Mouse (Mus musculus) stomach, embryonic 16.5 days (tissue): ENCODE data around the gene Lrba. TPM values are rescaled to one million over a fixed set of nuclear protein-coding genes. Genes with fewer than 3 reads are reported as not detected.

Source experiments
- ATAC-seq: fragments of 200-750 bp; cut with Nextera tagmentation; 2 replicates; pipeline ENCODE4 v1.8.0; 2017; ENCODE audit warnings: moderate number of reproducible peaks, moderate TSS enrichment; ENCODE audit not compliant: insufficient read depth, low FRiP score
- H3K27ac ChIP-seq: fragments of 300-500 bp; sonication (generic); 2 replicates; pipeline ENCODE4 v1.5.1; 2014; ENCODE audit warnings: low read length
- H3K27me3 ChIP-seq: fragments of 300-500 bp; sonication (generic); 2 replicates; pipeline ENCODE4 v1.6.1; 2014; ENCODE audit warnings: low read length, control low read depth, mixed read lengths; ENCODE audit not compliant: control insufficient read depth, insufficient read depth
- H3K36me3 ChIP-seq: fragments of 300-500 bp; sonication (generic); 2 replicates; pipeline ENCODE4 v1.6.1; 2014; ENCODE audit warnings: low read length; ENCODE audit not compliant: control insufficient read depth, insufficient read depth
- H3K4me1 ChIP-seq: fragments of 300-500 bp; sonication (generic); 2 replicates; pipeline ENCODE4 v1.6.1; 2014; ENCODE audit warnings: low read length, control low read depth, mixed read lengths; ENCODE audit not compliant: control insufficient read depth, insufficient read depth
- H3K4me2 ChIP-seq: fragments of 300-500 bp; sonication (generic); 2 replicates; pipeline ENCODE4 v1.6.1; 2014; ENCODE audit warnings: low read depth, low read length, mixed read lengths
- H3K4me3 ChIP-seq: fragments of 300-500 bp; sonication (generic); replicated peaks from 2 replicates; pipeline ENCODE4 v1.5.1; 2014; ENCODE audit warnings: mild to moderate bottlenecking, low read length
- H3K9ac ChIP-seq: fragments of 300-500 bp; sonication (generic); 2 replicates; pipeline ENCODE4 v1.6.1; 2014; ENCODE audit warnings: low read length
- H3K9me3 ChIP-seq: fragments of 300-500 bp; sonication (generic); replicated peaks from 2 replicates; pipeline ENCODE4 v1.6.1; 2016; ENCODE audit warnings: low read length, control low read depth; ENCODE audit not compliant: control insufficient read depth
- WGBS: fragments of 180-500 bp; shearing (Covaris S2); extraction: QIAGEN DNeasy Blood & Tissue Kit; methylation state at CpG from one replicate; pipeline ENCODE4 v1.1.7; 2014; 5-methylcytosine and 5-hydroxymethylcytosine counted together
- polyA plus RNA-seq: library from polyadenylated mRNA; unstranded; fragments of >200 nt; fragmentation: Nextera tagmentation; extraction: Ambion mirVana; gene quantifications from 2 replicates; pipeline ENCODE4 v1.2.1, GENCODE M21; 2015

The Lrba gene
- polyA plus RNA-seq, 1 experiment from 2014 or later, result 3.5 TPM

DNA sequence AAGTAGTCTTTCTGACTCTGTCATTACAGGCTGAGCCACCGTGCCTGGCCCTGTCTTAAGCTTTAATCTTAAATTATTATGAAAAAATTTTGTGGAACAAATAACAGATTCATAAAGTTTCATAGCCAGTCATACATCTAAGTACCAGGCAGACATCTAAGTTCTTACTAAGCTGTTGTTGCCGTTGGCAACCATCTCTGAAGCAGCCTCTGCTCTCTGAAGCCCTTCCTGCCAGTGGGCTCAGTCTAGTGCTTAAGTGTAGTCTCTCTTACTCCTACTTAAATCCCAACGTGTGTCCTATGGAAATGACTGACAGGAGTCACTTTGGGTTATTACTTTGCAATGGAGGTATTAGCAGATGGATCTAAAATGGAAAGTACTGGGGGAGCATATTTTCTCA lies 426.5 kb downstream of the Lrba start:
- Histone ChIP-seq H3K4me2 (no peak overlapping the region), H3K9me3 (no peaks in the 10 kb centered on the region), H3K27me3 (no peaks in the 10 kb centered on the region), H3K9ac (no peak overlapping the region), H3K27ac (no peak overlapping the region), H3K4me1 (no peaks in the 10 kb centered on the region), H3K4me3 (no peak overlapping the region), H3K36me3 (no peaks in the 10 kb centered on the region)
- WGBS, result 65% methylated on average over 3 of the region's 3 CpGs
- ATAC-seq, result no peak

DNA sequence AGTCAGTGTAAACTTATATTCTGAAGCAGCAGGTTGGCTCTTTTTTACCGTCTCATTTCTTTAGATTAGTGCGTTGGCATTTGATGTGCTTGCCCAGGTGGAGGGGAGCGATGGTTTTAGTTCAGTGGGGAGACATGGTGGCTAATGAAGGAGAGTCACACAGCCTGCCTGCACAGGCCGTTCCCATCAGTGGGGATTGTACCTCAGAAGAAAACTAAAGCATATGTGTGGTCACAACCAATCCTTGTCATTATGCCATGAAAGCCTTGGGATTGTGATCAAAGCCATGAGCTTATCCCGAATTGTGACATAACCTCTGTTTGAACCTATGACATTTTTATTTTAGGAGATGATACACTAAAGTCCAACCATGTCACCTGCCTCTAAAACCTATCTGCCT lies 434.8 kb downstream of the Lrba start:
- Histone ChIP-seq H3K9ac (no peak overlapping the region), H3K4me3 (no peak overlapping the region), H3K4me2 (no peak overlapping the region), H3K9me3 (no peaks in the 10 kb centered on the region), H3K27ac (no peak overlapping the region), H3K4me1 (no peaks in the 10 kb centered on the region), H3K27me3 (no peaks in the 10 kb centered on the region), H3K36me3 (no peaks in the 10 kb centered on the region)
- WGBS, result 79% methylated on average over 5 of the region's 5 CpGs
- no peak for ATAC-seq

DNA sequence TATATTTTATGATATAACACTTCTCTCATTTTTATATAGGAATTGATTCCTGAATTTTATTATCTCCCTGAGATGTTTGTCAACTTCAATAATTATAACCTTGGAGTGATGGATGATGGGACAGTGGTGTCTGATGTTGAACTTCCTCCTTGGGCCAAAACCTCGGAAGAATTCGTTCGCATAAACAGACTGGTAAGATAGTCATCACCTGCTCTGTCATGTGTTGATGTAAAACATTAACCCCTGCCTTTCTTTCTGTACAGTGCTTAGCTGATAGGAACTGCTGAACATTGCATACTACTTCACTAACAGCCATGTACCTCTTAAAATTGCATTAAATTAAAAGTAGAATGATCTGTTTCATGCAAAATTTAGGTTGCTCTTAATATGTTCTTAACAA lies 439.9 kb downstream of the Lrba start:
- no peak for ATAC-seq
- H3K9ac ChIP-seq, result no peak overlapping the region
- WGBS, result 4% methylated on average over 3 of the region's 3 CpGs
- H3K4me3 ChIP-seq, result no peak overlapping the region
- no peaks in the 10 kb centered on the region for H3K27me3 ChIP-seq
- no peaks in the 10 kb centered on the region for H3K4me1 ChIP-seq
- no peak overlapping the region for H3K4me2 ChIP-seq
- no peaks in the 10 kb centered on the region for H3K36me3 ChIP-seq
- H3K9me3 ChIP-seq, result no peaks in the 10 kb centered on the region
- H3K27ac ChIP-seq, result no peak overlapping the region

- Histone ChIP-seq H3K4me2 (no peak overlapping the region), H3K4me3 (no peak overlapping the region), H3K9ac (no peak overlapping the region), H3K4me1 (no peaks in the 10 kb centered on the region), H3K27me3 (no peaks in the 10 kb centered on the region), H3K9me3 (no peaks in the 10 kb centered on the region), H3K27ac (no peak overlapping the region), H3K36me3 (no peaks in the 10 kb centered on the region)
- WGBS, result 53% methylated on average over 8 of the region's 8 CpGs
- no peak for ATAC-seq
Measured at GRCm38 (mm10) chr3:86668146-86668545, 443.7 kb downstream of the Lrba start.

GRCm38 (mm10) chr3:86677573-86678155 lies 453.2 kb downstream of the Lrba start:
- Histone ChIP-seq H3K4me2 (no peak overlapping the region), H3K36me3 (no peaks in the 10 kb centered on the region), H3K4me1 (no peaks in the 10 kb centered on the region), H3K27ac (no peak overlapping the region), H3K9ac (no peak overlapping the region), H3K27me3 (no peaks in the 10 kb centered on the region), H3K9me3 (no peaks in the 10 kb centered on the region), H3K4me3 (no peak overlapping the region)
- ATAC-seq, result no peak
- WGBS, result 75% methylated on average over 2 of the region's 2 CpGs

DNA sequence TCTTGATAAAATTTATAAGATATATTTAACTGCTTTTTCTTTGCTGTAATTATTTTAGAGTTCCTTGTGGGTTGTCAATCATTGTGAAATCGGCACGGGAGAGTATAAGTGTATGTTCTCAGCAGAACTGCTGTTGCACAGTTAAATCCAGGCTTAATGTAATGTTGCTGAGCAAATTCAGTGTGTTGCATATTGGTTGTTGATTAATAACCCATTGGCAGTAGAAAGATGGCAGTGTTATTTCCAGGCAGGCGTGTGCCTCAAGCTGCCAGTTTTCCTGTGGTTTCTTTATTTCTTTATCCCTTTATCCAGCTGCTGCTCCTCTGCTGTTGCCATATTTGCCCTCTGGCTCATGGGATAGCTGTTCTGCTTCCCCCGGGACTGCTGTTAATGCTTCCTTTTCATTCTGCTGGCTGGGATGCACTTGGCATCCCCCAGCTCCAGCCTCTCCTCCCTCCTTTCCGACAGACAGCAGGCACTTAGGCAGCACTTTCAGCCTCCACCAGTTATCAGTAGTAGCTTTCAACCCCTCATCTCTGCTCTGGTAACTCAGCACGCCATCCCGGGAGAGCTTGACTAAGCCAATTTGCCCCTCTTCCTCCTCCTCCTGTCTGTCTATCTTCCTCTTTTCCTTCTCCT lies 463.2 kb downstream of the Lrba start:
- Histone ChIP-seq H3K4me3 (no peak overlapping the region), H3K9me3 (no peaks in the 10 kb centered on the region), H3K4me1 (no peaks in the 10 kb centered on the region), H3K9ac (no peak overlapping the region), H3K36me3 (no peaks in the 10 kb centered on the region), H3K27me3 (no peaks in the 10 kb centered on the region), H3K27ac (no peak overlapping the region), H3K4me2 (no peak overlapping the region)
- 49% methylated on average over 7 of the region's 7 CpGs for WGBS
- no peak for ATAC-seq

- Histone ChIP-seq H3K9me3 (no peaks in the 10 kb centered on the region), H3K9ac (no peak overlapping the region), H3K27ac (no peak overlapping the region), H3K4me2 (no peak overlapping the region), H3K36me3 (no peaks in the 10 kb centered on the region), H3K4me3 (no peak overlapping the region), H3K4me1 (no peaks in the 10 kb centered on the region), H3K27me3 (no peaks in the 10 kb centered on the region)
- no peak for ATAC-seq
- 32% methylated on average over 1 of the region's 1 CpGs for WGBS
Measured at GRCm38 (mm10) chr3:86688438-86688837, 464.0 kb downstream of the Lrba start.

DNA sequence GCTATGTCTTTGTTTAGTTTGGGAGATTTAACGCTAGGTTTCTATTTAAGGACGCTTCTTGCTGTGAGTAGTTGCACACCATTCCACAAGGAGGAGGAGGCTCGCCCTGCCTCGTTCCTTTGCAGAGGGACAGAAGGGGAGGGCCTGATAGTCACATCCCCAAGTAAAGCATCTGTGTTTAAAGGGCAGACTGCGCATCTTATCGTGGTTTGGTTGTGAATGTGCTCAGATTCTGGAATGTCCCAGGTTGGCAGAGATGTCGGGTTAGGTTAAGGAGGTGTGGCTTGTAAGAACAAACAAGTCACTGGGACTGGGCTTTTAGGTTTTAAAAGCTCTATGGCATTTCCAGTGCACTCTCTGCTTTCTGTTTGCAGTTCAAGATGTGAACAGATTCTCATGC lies 464.8 kb downstream of the Lrba start:
- Histone ChIP-seq H3K27ac (no peak overlapping the region; the same call in 1 of the 2 replicates), H3K4me2 (0 out of 2 replicates have a peak overlapping the region, but pooled peaks have one; percentile 12)

GRCm38 (mm10) chr3:86692779-86693178 lies 468.3 kb downstream of the Lrba start:
- no peak overlapping the region for H3K4me3 ChIP-seq
- no peak for ATAC-seq

More for the DNA sequence above, 464.8 kb downstream of the Lrba start:
- WGBS, result 19% methylated on average over 7 of the region's 7 CpGs
- H3K4me3 ChIP-seq, result no peak overlapping the region; the same call in 1 of the 2 replicates
- ATAC-seq, result no peak
- H3K27me3 ChIP-seq, result no peaks in the 10 kb centered on the region
- no peak overlapping the region for H3K9ac ChIP-seq
- no peaks in the 10 kb centered on the region for H3K4me1 ChIP-seq
- H3K36me3 ChIP-seq, result no peaks in the 10 kb centered on the region
- no peaks in the 10 kb centered on the region for H3K9me3 ChIP-seq

More at GRCm38 (mm10) chr3:86692779-86693178, 468.3 kb downstream of the Lrba start:
- Histone ChIP-seq H3K36me3 (no peaks in the 10 kb centered on the region), H3K4me2 (no peak overlapping the region), H3K27ac (no peak overlapping the region), H3K27me3 (no peaks in the 10 kb centered on the region), H3K9me3 (no peaks in the 10 kb centered on the region), H3K9ac (no peak overlapping the region), H3K4me1 (no peaks in the 10 kb centered on the region)
